Mouse (Mus musculus) retina, postnatal 7 days (tissue): ENCODE results near the gene Cfap57.
"Not testable (repeated sequence)": the region's sequence is repeated elsewhere in the genome, so short reads cannot be mapped to it uniquely, and the experiment has no call there.

Source experiments
- DNase-seq: peaks from one replicate; pipeline ENCODE4 v3.0.0-alpha.2; 2012; ENCODE audit warnings: low read depth, low spot score

Cfap57 gene

GRCm38 (mm10) chr4:118518208-118518607 lies 102.4 kb downstream of the Cfap57 start:
- no peak for DNase-seq

- no peak for DNase-seq
Measured at GRCm38 (mm10) chr4:118517497-118518146, 103.0 kb downstream of the Cfap57 start.

GRCm38 (mm10) chr4:118516699-118517496 lies 103.7 kb downstream of the Cfap57 start:
- DNase-seq, result no peak

- no peak for DNase-seq
Measured at GRCm38 (mm10) chr4:118509050-118509449, 111.5 kb downstream of the Cfap57 start.

GRCm38 (mm10) chr4:118507171-118507570 lies 113.4 kb downstream of the Cfap57 start:
- not testable (repeated sequence) for DNase-seq

- no peak for DNase-seq
Measured at GRCm38 (mm10) chr4:118505551-118505950, 115.0 kb downstream of the Cfap57 start.
